Mouse (Mus musculus) kidney, embryonic 16.5 days (tissue): ENCODE measurements around the gene Spsb4. TPM values are rescaled to one million over a fixed set of nuclear protein-coding genes. Genes with fewer than 3 reads are reported as not detected.

ENCODE experiments used
- ATAC-seq: fragments of 200-750 bp; cut with Nextera tagmentation; 2 replicates; pipeline ENCODE4 v1.8.0; 2017; ENCODE audit warnings: moderate TSS enrichment; ENCODE audit not compliant: low FRiP score, low TSS enrichment
- H3K27ac ChIP-seq: fragments of 300-500 bp; sonication (generic); 2 replicates; pipeline ENCODE4 v1.5.1; 2014; ENCODE audit warnings: low read length
- H3K27me3 ChIP-seq: fragments of 300-500 bp; sonication (generic); 2 replicates; pipeline ENCODE4 v1.6.1; 2014; ENCODE audit warnings: low read length, control low read depth, mixed read lengths; ENCODE audit not compliant: insufficient read depth
- H3K36me3 ChIP-seq: fragments of 300-500 bp; sonication (generic); 2 replicates; pipeline ENCODE4 v1.6.1; 2014; ENCODE audit warnings: low read length, control low read depth, mixed read lengths; ENCODE audit not compliant: insufficient read depth
- H3K4me1 ChIP-seq: fragments of 300-500 bp; sonication (generic); 2 replicates; pipeline ENCODE4 v1.6.1; 2014; ENCODE audit warnings: low read length, control low read depth, mixed read lengths; ENCODE audit not compliant: insufficient read depth
- H3K4me2 ChIP-seq: fragments of 300-500 bp; sonication (generic); replicated peaks from 2 replicates; pipeline ENCODE4 v1.6.1; 2014; ENCODE audit warnings: low read depth, low read length
- H3K4me3 ChIP-seq: fragments of 300-500 bp; sonication (generic); 2 replicates; pipeline ENCODE4 v1.5.1; 2014; ENCODE audit warnings: mild to moderate bottlenecking, low read length
- H3K9ac ChIP-seq: fragments of 300-500 bp; sonication (generic); replicated peaks from 2 replicates; pipeline ENCODE4 v1.6.1; 2014; ENCODE audit warnings: low read length
- H3K9me3 ChIP-seq: fragments of 300-500 bp; sonication (generic); 2 replicates; pipeline ENCODE4 v1.6.1; 2016; ENCODE audit warnings: low read length, control low read depth
- WGBS: fragments of 180-500 bp; shearing (Covaris S2); extraction: QIAGEN DNeasy Blood & Tissue Kit; methylation state at CpG from one replicate; pipeline ENCODE4 v1.1.7; 2014; 5-methylcytosine and 5-hydroxymethylcytosine counted together
- polyA plus RNA-seq: library from polyadenylated mRNA; unstranded; fragments of >200 nt; fragmentation: Nextera tagmentation; extraction: Ambion mirVana; gene quantifications from 2 replicates; pipeline ENCODE4 v1.2.1, GENCODE M21; 2015

Spsb4 gene
- polyA plus RNA-seq, 1 experiment from 2014 or later, result 66.6 TPM

GRCm38 (mm10) chr9:97003173-97003572 is 15.5 kb downstream of the Spsb4 start:
- WGBS, result 42% methylated on average over 5 of the region's 5 CpGs
- H3K9ac ChIP-seq, result no peak overlapping the region
- H3K4me2 ChIP-seq, result no peak overlapping the region
- H3K4me1 ChIP-seq, result peaks cover 17% of the 10 kb centered on the region; the same call in 1 of the 2 replicates
- no peak for ATAC-seq
- no peaks in the 10 kb centered on the region for H3K27me3 ChIP-seq
- H3K4me3 ChIP-seq, result no peak overlapping the region
- 0 out of 2 replicates have a peak, but pooled peaks cover 3% of the 10 kb centered on the region for H3K36me3 ChIP-seq
- no peak overlapping the region for H3K27ac ChIP-seq
- no peaks in the 10 kb centered on the region for H3K9me3 ChIP-seq

GRCm38 (mm10) chr9:97002654-97003053 is 16.0 kb downstream of the Spsb4 start:
- H3K9me3 ChIP-seq, result no peaks in the 10 kb centered on the region
- no peak overlapping the region for H3K9ac ChIP-seq
- WGBS, result 77% methylated on average over 8 of the region's 8 CpGs
- H3K27me3 ChIP-seq, result no peaks in the 10 kb centered on the region
- H3K4me3 ChIP-seq, result no peak overlapping the region
- H3K27ac ChIP-seq, result no peak overlapping the region
- H3K36me3 ChIP-seq, result no peaks in the 10 kb centered on the region
- no peak for ATAC-seq
- peaks cover 17% of the 10 kb centered on the region; the same call in 1 of the 2 replicates for H3K4me1 ChIP-seq
- H3K4me2 ChIP-seq, result no peak overlapping the region

- 49% methylated on average over 7 of the region's 7 CpGs for WGBS
- Histone ChIP-seq H3K4me3 (no peak overlapping the region), H3K9ac (no peak overlapping the region), H3K27ac (no peak overlapping the region), H3K4me2 (no peak overlapping the region), H3K4me1 (peaks cover 17% of the 10 kb centered on the region; the same call in 1 of the 2 replicates), H3K36me3 (no peaks in the 10 kb centered on the region), H3K9me3 (no peaks in the 10 kb centered on the region), H3K27me3 (no peaks in the 10 kb centered on the region)
- no peak for ATAC-seq
These were observed 16.6 kb downstream of the Spsb4 start for GRCm38 (mm10) chr9:97002025-97002424.

- Histone ChIP-seq H3K27me3 (no peaks in the 10 kb centered on the region), H3K9ac (no peak overlapping the region), H3K27ac (no peak overlapping the region), H3K36me3 (no peaks in the 10 kb centered on the region), H3K9me3 (no peaks in the 10 kb centered on the region), H3K4me2 (no peak overlapping the region), H3K4me1 (peaks cover 17% of the 10 kb centered on the region; the same call in 1 of the 2 replicates), H3K4me3 (no peak overlapping the region)
- 77% methylated on average over 10 of the region's 10 CpGs for WGBS
- no peak for ATAC-seq
These were observed 17.2 kb downstream of the Spsb4 start for GRCm38 (mm10) chr9:97001458-97001857.

DNA sequence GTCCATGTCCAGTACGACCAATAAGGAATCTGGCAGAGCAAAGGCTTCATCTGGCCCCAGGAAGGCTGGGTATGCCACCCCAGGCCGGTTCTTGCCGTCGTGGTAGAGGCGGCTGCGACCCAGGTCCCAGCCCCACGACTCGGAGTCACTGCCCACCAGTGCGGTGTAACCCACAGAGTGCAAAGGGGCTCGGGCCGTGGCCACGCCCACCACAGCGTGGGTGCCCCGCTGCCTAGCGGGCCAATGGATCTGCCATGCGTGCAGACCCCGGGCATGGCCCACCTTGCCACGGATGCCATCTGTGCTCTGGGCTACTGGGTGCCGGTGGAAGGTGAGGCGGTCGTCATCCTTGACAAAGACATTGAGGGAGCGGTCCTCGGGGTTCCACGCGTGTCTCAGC is 22.9 kb downstream of the Spsb4 start:
- H3K4me1 ChIP-seq, result peaks cover 35% of the 10 kb centered on the region
- H3K27me3 ChIP-seq, result no peaks in the 10 kb centered on the region
- no peak overlapping the region for H3K4me2 ChIP-seq
- H3K36me3 ChIP-seq, result peaks cover 10% of the 10 kb centered on the region
- H3K27ac ChIP-seq, result no peak overlapping the region
- no peak overlapping the region for H3K9ac ChIP-seq
- 95% methylated on average over 25 of the region's 25 CpGs for WGBS
- no peaks in the 10 kb centered on the region for H3K9me3 ChIP-seq
- no peak overlapping the region for H3K4me3 ChIP-seq
- ATAC-seq, result no peak

- Histone ChIP-seq H3K27ac (0 out of 2 replicates have a peak overlapping the region, but pooled peaks have one; percentile 22), H3K4me1 (peaks cover 45% of the 10 kb centered on the region)
- 80% methylated on average over 9 of the region's 9 CpGs for WGBS
These were observed 23.9 kb downstream of the Spsb4 start for GRCm38 (mm10) chr9:96994733-96995132.

GRCm38 (mm10) chr9:96991118-96991517 is 27.5 kb downstream of the Spsb4 start:
- H3K9me3 ChIP-seq, result no peaks in the 10 kb centered on the region
- H3K4me3 ChIP-seq, result no peak overlapping the region
- H3K27ac ChIP-seq, result peak overlapping the region; percentile 69
- peaks cover 78% of the 10 kb centered on the region for H3K4me1 ChIP-seq
- no peak for ATAC-seq
- no peaks in the 10 kb centered on the region for H3K27me3 ChIP-seq
- H3K4me2 ChIP-seq, result no peak overlapping the region
- WGBS, result 65% methylated on average over 14 of the region's 14 CpGs
- H3K36me3 ChIP-seq, result peaks cover 9% of the 10 kb centered on the region
- no peak overlapping the region for H3K9ac ChIP-seq

More at GRCm38 (mm10) chr9:96994733-96995132, 23.9 kb downstream of the Spsb4 start:
- H3K9me3 ChIP-seq, result no peaks in the 10 kb centered on the region
- H3K4me3 ChIP-seq, result no peak overlapping the region
- no peak overlapping the region for H3K4me2 ChIP-seq
- no peak for ATAC-seq
- H3K9ac ChIP-seq, result no peak overlapping the region
- H3K27me3 ChIP-seq, result no peaks in the 10 kb centered on the region
- H3K36me3 ChIP-seq, result peaks cover 10% of the 10 kb centered on the region

DNA sequence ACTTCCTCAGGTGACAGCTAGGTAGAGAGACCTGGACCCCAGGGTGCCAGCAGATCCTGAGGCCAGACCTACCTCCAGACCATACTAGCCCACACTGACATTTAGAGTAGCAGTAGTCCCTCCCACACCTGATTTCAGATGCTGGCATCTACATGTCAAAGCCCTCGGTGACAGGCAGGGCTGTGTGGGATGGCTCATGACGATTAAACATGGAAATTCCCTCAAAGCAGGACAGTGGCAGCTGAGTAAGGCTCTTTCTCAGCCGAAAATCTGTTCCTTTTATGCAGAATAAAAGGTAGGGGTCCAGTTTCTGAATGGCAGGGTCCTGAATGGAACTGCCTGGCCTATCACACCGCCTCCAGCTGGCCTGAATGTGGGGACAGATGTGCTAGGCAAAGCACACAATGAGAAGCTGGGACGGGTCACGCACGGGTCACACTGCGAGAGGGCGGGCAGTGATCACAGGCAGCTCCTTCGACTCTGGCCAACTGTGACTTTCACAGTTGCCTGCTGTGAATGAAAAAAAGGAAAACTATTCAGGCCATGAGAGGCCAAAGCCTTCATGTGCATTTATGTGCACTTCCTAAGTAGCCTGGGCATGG is 29.2 kb downstream of the Spsb4 start:
- Histone ChIP-seq H3K4me2 (no peak overlapping the region; the same call in 1 of the 2 replicates), H3K4me3 (no peak overlapping the region), H3K9me3 (no peaks in the 10 kb centered on the region), H3K9ac (peak overlapping the region; percentile 10; the same call in 1 of the 2 replicates), H3K36me3 (no peaks in the 10 kb centered on the region), H3K27me3 (no peaks in the 10 kb centered on the region), H3K27ac (peak overlapping the region; percentile 54), H3K4me1 (peaks cover 94% of the 10 kb centered on the region)
- 25% methylated on average over 10 of the region's 10 CpGs for WGBS
- ATAC-seq, result peak; percentile 29; the same call in 1 of the 2 replicates

DNA sequence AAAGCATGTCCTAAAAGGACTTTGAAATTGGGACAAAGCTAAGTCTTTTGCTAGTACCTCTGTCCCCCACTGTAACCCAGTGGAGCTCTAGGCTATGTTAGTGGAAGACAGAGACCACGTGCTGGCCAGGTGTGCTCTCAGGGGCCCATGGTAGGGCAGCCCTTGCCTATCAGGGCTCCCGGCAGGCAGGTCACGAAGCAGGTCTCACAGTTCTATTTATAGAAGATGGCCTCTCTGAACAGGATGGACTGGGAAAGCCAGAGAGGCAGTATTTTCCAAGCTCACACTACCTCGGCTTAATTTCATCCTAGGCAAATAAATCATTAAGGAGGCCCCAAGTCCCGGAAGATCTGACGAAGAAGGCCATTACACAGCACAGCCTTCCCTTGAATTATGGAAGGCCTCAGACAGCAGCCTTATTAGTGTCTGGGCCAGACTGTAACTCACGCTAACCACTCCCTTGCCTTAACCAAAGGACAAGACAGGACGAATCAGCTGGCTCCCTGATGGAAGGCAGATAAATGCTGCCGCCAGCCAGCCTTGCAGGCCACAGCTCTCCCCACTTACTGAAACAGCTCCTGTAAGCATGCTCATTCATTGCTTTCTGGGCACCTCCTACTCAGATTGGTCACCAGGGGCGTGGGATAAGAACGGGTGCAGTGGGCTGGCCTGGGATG is 31.7 kb downstream of the Spsb4 start:
- H3K9ac ChIP-seq, result no peak overlapping the region
- no peak overlapping the region for H3K4me3 ChIP-seq
- WGBS, result 6% methylated on average over 11 of the region's 11 CpGs
- ATAC-seq, result peak; percentile 72
- no peaks in the 10 kb centered on the region for H3K9me3 ChIP-seq
- H3K36me3 ChIP-seq, result no peaks in the 10 kb centered on the region
- no peaks in the 10 kb centered on the region for H3K27me3 ChIP-seq
- H3K4me1 ChIP-seq, result peaks cover 94% of the 10 kb centered on the region
- H3K27ac ChIP-seq, result peak overlapping the region; percentile 35
- no peak overlapping the region for H3K4me2 ChIP-seq

- 85% methylated on average over 8 of the region's 8 CpGs for WGBS
- H3K27ac ChIP-seq, result no peak overlapping the region
- no peaks in the 10 kb centered on the region for H3K9me3 ChIP-seq
- H3K9ac ChIP-seq, result no peak overlapping the region
- H3K36me3 ChIP-seq, result no peaks in the 10 kb centered on the region
- H3K4me2 ChIP-seq, result no peak overlapping the region
- no peak for ATAC-seq
- no peak overlapping the region for H3K4me3 ChIP-seq
- no peaks in the 10 kb centered on the region for H3K27me3 ChIP-seq
- H3K4me1 ChIP-seq, result peaks cover 94% of the 10 kb centered on the region
These were observed 34.6 kb downstream of the Spsb4 start for GRCm38 (mm10) chr9:96984034-96984433.
